Comparison of ENCODE assay signal across 12 mouse cellular contexts in the genomic region with DNA sequence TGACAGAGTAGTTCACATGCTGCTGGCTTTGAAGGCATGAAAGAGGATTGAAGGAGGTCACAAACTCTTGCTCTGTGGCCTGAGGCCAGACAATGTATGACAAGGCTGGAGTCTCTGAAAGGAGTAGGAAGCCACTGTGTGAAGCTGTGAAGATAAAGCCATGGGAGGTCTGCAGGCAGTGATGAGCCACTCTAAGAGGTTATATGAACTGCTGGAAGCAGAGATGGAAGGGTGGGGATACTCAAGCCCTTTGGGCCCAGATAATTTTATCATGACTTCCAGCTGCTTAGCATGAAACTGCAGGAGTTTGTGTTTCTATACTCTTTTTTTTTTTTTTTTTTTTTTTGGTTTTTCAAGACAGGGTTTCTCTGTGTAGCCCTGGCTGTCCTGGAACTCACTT. TPM values are rescaled to one million over a fixed set of nuclear protein-coding genes. Genes with fewer than 3 reads are reported as not detected.
DNase-seq lines count a peak whose midpoint lies in the region; ATAC-seq lines count a peak whose summit lies in the region.
"Had no signal": no experiment of that assay in that cellular context is flagged by ENCODE, and none has a peak within 500 bp of the region (broad histone marks: within the 10 kb centered on the region; RNA-seq: fewer than 3 reads in every experiment).

No protein-coding gene starts in this region.

- H3K27me3 ChIP-seq in heart, embryonic 10.5 days (ENCODE audit: insufficient read depth, poor library complexity, severe bottlenecking) = peaks cover 4% of the 10 kb centered on the region; the same call in 1 of the 2 replicates
- no peaks in the 10 kb centered on the region for H3K27me3 ChIP-seq in liver, embryonic 11.5 days (replicated peaks; ENCODE audit: control insufficient read depth, insufficient read depth, low read length)
- H3K27me3 ChIP-seq in forebrain, embryonic 16.5 days (replicated peaks; ENCODE audit: control insufficient read depth, insufficient read depth, low read length) = no peaks in the 10 kb centered on the region; the same call in 1 of the 2 replicates
- H3K27me3 ChIP-seq: CH12.LX had no signal

- no peaks in the 10 kb centered on the region for H3K36me3 ChIP-seq in heart, embryonic 10.5 days
- H3K36me3 ChIP-seq in liver, embryonic 11.5 days (ENCODE audit: control insufficient read depth, insufficient read depth, low read length) = no peaks in the 10 kb centered on the region
- no peaks in the 10 kb centered on the region for H3K36me3 ChIP-seq in forebrain, embryonic 16.5 days (ENCODE audit: control insufficient read depth, insufficient read depth)
- H3K36me3 ChIP-seq: midbrain, embryonic 13.5 days had no signal

- H3K4me1 ChIP-seq in heart, embryonic 10.5 days = no peaks in the 10 kb centered on the region
- H3K4me1 ChIP-seq in liver, embryonic 11.5 days (replicated peaks; ENCODE audit: control insufficient read depth, insufficient read depth, low read length) = no peaks in the 10 kb centered on the region
- H3K4me1 ChIP-seq in forebrain, embryonic 16.5 days (replicated peaks; ENCODE audit: control insufficient read depth, insufficient read depth, low read length) = no peaks in the 10 kb centered on the region
- H3K4me1 ChIP-seq: midbrain, embryonic 13.5 days had no signal

- peak; percentile 99 for ATAC-seq in liver, embryonic 11.5 days (replicated peaks; ENCODE audit: low FRiP score)
- ATAC-seq in forebrain, embryonic 16.5 days = no peak

- no peak overlapping the region for H3K4me3 ChIP-seq in heart, embryonic 10.5 days
- H3K4me3 ChIP-seq in liver, embryonic 11.5 days (ENCODE audit: low read depth, low read length) = no peak overlapping the region
- H3K4me3 ChIP-seq in forebrain, embryonic 16.5 days (replicated peaks; ENCODE audit: low read length) = no peak overlapping the region
- H3K4me3 ChIP-seq: erythroblast, embryonic 14.5 days; midbrain, embryonic 13.5 days had no signal

- H3K4me2 ChIP-seq in liver, embryonic 11.5 days = no peak overlapping the region
- no peak overlapping the region for H3K4me2 ChIP-seq in forebrain, embryonic 16.5 days (ENCODE audit: low read length)
- H3K4me2 ChIP-seq: midbrain, embryonic 13.5 days had no signal

- no peaks in the 10 kb centered on the region for H3K9me3 ChIP-seq in heart, embryonic 10.5 days
- no peaks in the 10 kb centered on the region for H3K9me3 ChIP-seq in liver, embryonic 11.5 days (ENCODE audit: control insufficient read depth, low read length)
- no peaks in the 10 kb centered on the region for H3K9me3 ChIP-seq in forebrain, embryonic 16.5 days (ENCODE audit: control insufficient read depth, low read length)
- H3K9me3 ChIP-seq: midbrain, embryonic 13.5 days had no signal

- peak; percentile 83 for DNase-seq in heart, embryonic 10.5 days (ENCODE audit: low spot score)
- no peak for DNase-seq in heart, adult 11 months
- peak; percentile 65 for DNase-seq in c-Kit-negative CD71-positive TER-119-positive erythroid progenitor cells, embryonic 14.5 days (ENCODE audit: low read depth, low spot score)
- no peak for DNase-seq in liver, embryonic 11.5 days (ENCODE audit: low spot score)
- peak; percentile 1 for DNase-seq in skeletal muscle tissue, adult 2 months (ENCODE audit: low read depth, low spot score)
- DNase-seq in kidney, adult 11 months = no peak
- no peak for DNase-seq in thymus, postnatal 4 days
- DNase-seq: cerebellum, adult 9-11 months had no signal

- no peak overlapping the region for H3K9ac ChIP-seq in liver, embryonic 11.5 days (ENCODE audit: low read depth, low read length)
- no peak overlapping the region for H3K9ac ChIP-seq in forebrain, embryonic 16.5 days (replicated peaks; ENCODE audit: low read depth, low read length)
- H3K9ac ChIP-seq: midbrain, embryonic 13.5 days had no signal

- no peak overlapping the region for H3K27ac ChIP-seq in heart, embryonic 10.5 days
- peak overlapping the region; percentile 48; the same call in 1 of the 2 replicates for H3K27ac ChIP-seq in liver, embryonic 11.5 days (ENCODE audit: low read depth, low read length)
- no peak overlapping the region for H3K27ac ChIP-seq in forebrain, embryonic 16.5 days (ENCODE audit: low read length)
- H3K27ac ChIP-seq: midbrain, embryonic 13.5 days had no signal

RNA-seq across cellular contexts. Expression of gene Kantr, which starts 19.9 kb away (rescaled TPM):
- 9.2 and 15.3 TPM in 2 replicates for polyA plus RNA-seq in heart, embryonic 10.5 days (2016; fragmentation: Nextera tagmentation; extraction: Ambion mirVana)
- polyA plus RNA-seq in liver, embryonic 11.5 days (2014; fragmentation: Nextera tagmentation; extraction: Ambion mirVana) = 9.4 and 9.5 TPM in 2 replicates
- 27.3 and 35.1 TPM in 2 replicates for polyA plus RNA-seq in forebrain, embryonic 16.5 days (2015; fragmentation: Nextera tagmentation; extraction: Ambion mirVana)
- polyA plus RNA-seq: erythroblast, embryonic 14.5 days had no signal

RNA-seq across cellular contexts. Expression of gene Tspyl2, which starts 34.9 kb away (rescaled TPM):
- polyA plus RNA-seq in heart, embryonic 10.5 days (2016; fragmentation: Nextera tagmentation; extraction: Ambion mirVana) = 19.4 and 29.2 TPM in 2 replicates
- 14.6 and 16.1 TPM in 2 replicates for polyA plus RNA-seq in liver, embryonic 11.5 days (2014; fragmentation: Nextera tagmentation; extraction: Ambion mirVana)
- polyA plus RNA-seq in forebrain, embryonic 16.5 days (2015; fragmentation: Nextera tagmentation; extraction: Ambion mirVana) = 49.2 and 60.6 TPM in 2 replicates

Comparison
In these comparisons a context has a peak if more than half of its experiments do, and no peak if none do; other contexts are left out.
1. DNase-seq: peak in heart, embryonic 10.5 days (single experiment), c-Kit-negative CD71-positive TER-119-positive erythroid progenitor cells, embryonic 14.5 days (single experiment) and skeletal muscle tissue, adult 2 months (single experiment); none in heart, adult 11 months (single experiment), liver, embryonic 11.5 days (single experiment), kidney, adult 11 months (single experiment) and thymus, postnatal 4 days (single experiment).